Mouse (Mus musculus) lung, adult 2 months (tissue): Measurements from ENCODE around the gene Farp1. TPM values are rescaled to one million over a fixed set of nuclear protein-coding genes. Genes with fewer than 3 reads are reported as not detected.

Source experiments
- DNase-seq: peaks from one replicate; pipeline ENCODE4 v3.0.0; 2022
- H3K4me1 ChIP-seq: fragments of 200-500 bp; 2 replicates; pipeline ENCODE4 v1.6.1; 2011; ENCODE audit warnings: low read length; ENCODE audit not compliant: control insufficient read depth, insufficient read depth
- H3K4me3 ChIP-seq: fragments of 200-500 bp; replicated peaks from 2 replicates; pipeline ENCODE3; 2011; ENCODE audit warnings: low read depth, mild to moderate bottlenecking, control low read depth, low read length; ENCODE audit errors: extremely low read depth
- CTCF ChIP-seq: fragments of 200-500 bp; IDR thresholded peaks from 2 replicates; pipeline ENCODE4 v1.5.1; 2011; ENCODE audit warnings: mild to moderate bottlenecking, low read length, control low read depth; ENCODE audit not compliant: insufficient read depth
- POLR2A ChIP-seq: fragments of 200-500 bp; IDR thresholded peaks from 2 replicates; pipeline ENCODE4 v1.6.1; 2011; ENCODE audit warnings: low read depth, mild to moderate bottlenecking, control low read depth, low read length, borderline replicate concordance; ENCODE audit errors: extremely low read depth
- WGBS: fragments of 180-500 bp; shearing (Covaris S2); methylation state at CpG from one replicate; pipeline ENCODE4 v1.1.7; 2018; 5-methylcytosine and 5-hydroxymethylcytosine counted together
- polyA plus RNA-seq: library from polyadenylated mRNA; depleted of rRNA; stranded (reverse); fragments of >200 nt; gene quantifications from 2 replicates; pipeline ENCODE4 v1.2.3, GENCODE M21; 2012

Farp1 gene
- polyA plus RNA-seq, 1 experiment = 42.3 TPM

GRCm38 (mm10) chr14:121148088-121148785 lies 113.2 kb downstream of the Farp1 start:
- TF ChIP-seq CTCF (no peak), POLR2A (no peak)
- whole genome bisulfite sequencing = 58% methylated on average over 11 of the region's 11 CpGs
- peaks cover 22% of the 10 kb centered on the region for H3K4me1 ChIP-seq

GRCm38 (mm10) chr14:121149984-121150383 lies 115.0 kb downstream of the Farp1 start:
- Histone ChIP-seq H3K4me1 (peaks cover 16% of the 10 kb centered on the region), H3K4me3 (no peak overlapping the region)
- 81% methylated on average over 5 of the region's 5 CpGs for WGBS
- TF ChIP-seq POLR2A (no peak), CTCF (no peak)
- DNase-seq = no peak

More at GRCm38 (mm10) chr14:121148088-121148785, 113.2 kb downstream of the Farp1 start:
- no peak overlapping the region for H3K4me3 ChIP-seq
- no peak for DNase-seq

GRCm38 (mm10) chr14:121151837-121152236 lies 116.8 kb downstream of the Farp1 start:
- H3K4me3 ChIP-seq = no peak overlapping the region
- peaks cover 11% of the 10 kb centered on the region for H3K4me1 ChIP-seq
- TF ChIP-seq CTCF (no peak), POLR2A (no peak)
- WGBS = 85% methylated on average over 10 of the region's 10 CpGs
- no peak for DNase-seq

- Histone ChIP-seq H3K4me1 (peaks cover 6% of the 10 kb centered on the region; the same call in 1 of the 2 replicates), H3K4me3 (no peak overlapping the region)
- 84% methylated on average over 6 of the region's 6 CpGs for WGBS
- no peak for TF ChIP-seq CTCF
- no peak for TF ChIP-seq POLR2A
- DNase-seq = no peak
These were observed 117.8 kb downstream of the Farp1 start for GRCm38 (mm10) chr14:121152771-121153170.

- TF ChIP-seq POLR2A = no peak
- TF ChIP-seq CTCF = no peak
- DNase-seq = no peak
- WGBS = 80% methylated on average over 7 of the region's 7 CpGs
These were observed 118.3 kb downstream of the Farp1 start for GRCm38 (mm10) chr14:121153260-121153659.

GRCm38 (mm10) chr14:121155173-121155572 lies 120.2 kb downstream of the Farp1 start:
- 77% methylated on average over 4 of the region's 4 CpGs for WGBS
- no peak for DNase-seq
- Histone ChIP-seq H3K4me3 (no peak overlapping the region), H3K4me1 (peaks cover 3% of the 10 kb centered on the region; the same call in 1 of the 2 replicates)
- TF ChIP-seq POLR2A = no peak
- TF ChIP-seq CTCF = no peak

More at GRCm38 (mm10) chr14:121153260-121153659, 118.3 kb downstream of the Farp1 start:
- Histone ChIP-seq H3K4me1 (peaks cover 6% of the 10 kb centered on the region; the same call in 1 of the 2 replicates), H3K4me3 (no peak overlapping the region)

GRCm38 (mm10) chr14:121158616-121159015 lies 123.6 kb downstream of the Farp1 start:
- TF ChIP-seq CTCF (no peak), POLR2A (no peak)
- no peak for DNase-seq
- WGBS = 56% methylated on average over 2 of the region's 2 CpGs
- Histone ChIP-seq H3K4me3 (no peak overlapping the region), H3K4me1 (peaks cover 3% of the 10 kb centered on the region; the same call in 1 of the 2 replicates)

GRCm38 (mm10) chr14:121162822-121163221 lies 127.8 kb downstream of the Farp1 start:
- 97% methylated on average over 2 of the region's 2 CpGs for WGBS
- H3K4me3 ChIP-seq = no peak overlapping the region
- 0 out of 2 replicates have a peak, but pooled peaks cover 3% of the 10 kb centered on the region for H3K4me1 ChIP-seq

GRCm38 (mm10) chr14:121164866-121165265 lies 129.9 kb downstream of the Farp1 start:
- Histone ChIP-seq H3K4me1 (0 out of 2 replicates have a peak, but pooled peaks cover 3% of the 10 kb centered on the region), H3K4me3 (no peak overlapping the region)
- 55% methylated on average over 1 of the region's 1 CpGs for WGBS
- DNase-seq = no peak
- TF ChIP-seq POLR2A (no peak), CTCF (no peak)

More at GRCm38 (mm10) chr14:121162822-121163221, 127.8 kb downstream of the Farp1 start:
- no peak for DNase-seq
- TF ChIP-seq CTCF = no peak
- no peak for TF ChIP-seq POLR2A
